Mouse (Mus musculus) lung, adult 2 months (tissue): Measurements from ENCODE around the gene Prkg1.

Experiments
- CTCF ChIP-seq: fragments of 200-500 bp; IDR thresholded peaks from 2 replicates; pipeline ENCODE4 v1.5.1; 2011; ENCODE audit warnings: mild to moderate bottlenecking, low read length, control low read depth; ENCODE audit not compliant: insufficient read depth
- POLR2A ChIP-seq: fragments of 200-500 bp; IDR thresholded peaks from 2 replicates; pipeline ENCODE4 v1.6.1; 2011; ENCODE audit warnings: low read depth, mild to moderate bottlenecking, control low read depth, low read length, borderline replicate concordance; ENCODE audit errors: extremely low read depth

DNA sequence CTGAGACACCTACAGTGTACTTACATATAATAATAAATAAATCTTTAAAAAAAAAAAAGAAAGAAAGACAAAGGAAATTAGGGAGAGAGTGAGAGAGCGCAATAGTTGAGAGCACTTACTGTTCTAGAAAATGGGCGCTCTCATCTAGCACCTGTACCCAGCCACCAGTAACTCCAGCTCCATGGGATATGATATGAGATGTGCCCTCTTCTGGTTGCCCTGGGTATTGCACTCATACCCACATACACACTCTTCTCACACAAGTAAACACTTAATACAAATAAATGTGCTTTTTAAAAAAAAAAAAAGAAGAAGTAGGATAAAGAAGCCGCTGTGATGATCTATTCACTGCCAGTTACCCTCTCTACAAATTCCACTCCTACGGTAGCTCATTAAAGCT, 718.2 kb downstream of the Prkg1 start:
- TF ChIP-seq POLR2A (no peak), CTCF (no peak)
